Mouse (Mus musculus) adrenal gland (tissue): ENCODE measurements around the gene Asl.
"Not testable (repeated sequence)": the region's sequence is repeated elsewhere in the genome, so short reads cannot be mapped to it uniquely, and the experiment has no call there.

ENCODE experiments used
- intact Hi-C: fragments of 180-260 bp; cut with DNase I; formaldehyde crosslinking; loops from one replicate; pipeline ENCODE4 v1.15.1; 2025

Asl gene

GRCm38 (mm10) chr5:130047013-130047412, 18.0 kb upstream of the Asl start:
- intact Hi-C loops = loop anchor here (5.0 kb wide), 1 partner anchor 90 kb away; no protein-coding TSS in a partner anchor

DNA sequence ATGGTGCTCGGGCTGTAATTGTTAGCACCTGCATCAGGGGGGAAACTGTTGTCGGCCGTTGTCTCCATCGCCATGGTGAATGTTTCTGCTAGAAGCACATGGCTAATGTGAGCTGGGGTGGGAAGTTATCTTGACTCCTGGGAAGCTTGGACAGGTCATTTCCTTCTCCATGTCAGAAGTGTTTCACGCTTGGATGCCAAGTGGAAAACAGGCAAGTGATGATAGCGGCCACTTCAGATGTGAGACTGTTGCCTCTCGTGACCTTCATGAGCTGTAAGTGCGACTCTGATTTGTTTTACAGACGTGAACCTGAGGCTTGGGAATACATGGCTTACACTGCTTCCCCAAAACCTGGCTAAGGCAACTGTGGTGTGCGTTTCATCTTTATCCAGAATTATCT, 17.5 kb upstream of the Asl start:
- intact Hi-C loops = loop anchor here (5.0 kb wide), 1 partner anchor 91 kb away; no protein-coding TSS in a partner anchor

DNA sequence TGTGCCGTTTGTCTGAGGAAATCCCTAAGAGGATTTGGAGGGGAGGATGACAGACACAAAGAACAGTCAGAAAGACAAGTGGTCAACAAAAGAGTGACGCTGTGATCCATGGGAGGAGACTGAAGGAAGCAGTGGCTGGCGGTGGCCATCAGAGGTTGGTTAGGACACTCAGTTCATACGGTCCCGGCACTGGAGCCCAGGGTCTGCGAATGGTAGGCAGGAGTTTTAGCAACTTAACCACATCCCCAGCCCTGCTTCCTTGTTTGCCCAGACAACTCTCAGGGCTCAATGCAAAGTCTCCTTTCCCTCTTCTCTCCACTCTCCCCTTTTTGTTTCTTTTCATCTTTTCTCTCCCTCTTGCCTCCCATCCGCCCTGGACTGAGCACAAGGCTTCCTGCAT, 17.1 kb upstream of the Asl start:
- intact Hi-C loops = loop anchor here (5.0 kb wide), 1 partner anchor 91 kb away; no protein-coding TSS in a partner anchor

- intact Hi-C loops = loop anchor here (5.0 kb wide), 1 partner anchor 37 kb away; no protein-coding TSS in a partner anchor
These were observed 15.2 kb upstream of the Asl start for GRCm38 (mm10) chr5:130044201-130044695.

DNA sequence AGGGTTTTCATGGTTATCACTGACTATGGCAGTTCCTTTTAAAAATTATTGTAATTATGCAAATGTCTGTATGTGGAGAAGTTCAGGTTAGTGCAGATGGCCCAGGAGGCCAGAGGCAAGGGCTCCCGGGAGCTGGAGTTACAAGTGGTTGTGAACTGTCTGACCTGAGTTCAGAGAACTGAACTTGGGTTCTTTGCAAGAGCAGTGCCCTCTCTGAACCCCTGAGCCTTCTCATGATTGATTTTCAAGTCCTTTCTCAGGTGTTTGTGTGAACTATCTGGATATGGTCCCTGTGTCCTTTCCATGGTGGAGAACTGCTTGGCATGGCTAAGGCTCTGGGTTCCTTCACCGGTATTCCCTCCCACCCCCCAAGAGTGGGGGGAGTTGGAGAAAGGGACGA, 14.7 kb upstream of the Asl start:
- intact Hi-C loops = loop anchor here (5.0 kb wide), 1 partner anchor 36 kb away; no protein-coding TSS in a partner anchor

DNA sequence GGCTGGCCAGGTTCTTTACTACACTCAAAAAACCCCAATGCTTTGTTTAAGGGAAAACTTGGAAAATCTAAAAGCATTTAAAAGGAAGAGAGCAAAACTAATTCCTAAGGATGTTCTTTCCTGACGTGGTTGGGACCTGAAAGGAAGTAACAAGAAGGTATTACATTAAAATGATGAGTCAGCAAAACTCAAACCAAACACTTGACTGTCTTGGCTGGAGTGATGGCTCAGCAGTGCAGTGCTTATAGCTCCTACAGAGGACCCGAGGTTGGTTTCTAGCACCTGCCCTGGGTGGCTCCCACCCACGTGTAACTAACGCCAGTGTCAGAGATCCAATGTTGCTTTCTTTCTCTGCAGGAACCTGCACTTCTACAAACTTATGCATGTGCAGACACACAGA, 12.2 kb upstream of the Asl start:
- intact Hi-C loops = loop anchor here (5.0 kb wide), 1 partner anchor 34 kb away; no protein-coding TSS in a partner anchor

GRCm38 (mm10) chr5:130040797-130041196, 11.8 kb upstream of the Asl start:
- intact Hi-C loops = loop anchor here (5.0 kb wide), 1 partner anchor 33 kb away; no protein-coding TSS in a partner anchor

GRCm38 (mm10) chr5:130037752-130038455, 8.9 kb upstream of the Asl start:
- intact Hi-C loops = loop anchor here (2.0 kb wide), 1 partner anchor 15 kb away; no protein-coding TSS in a partner anchor

GRCm38 (mm10) chr5:130036300-130036699, 7.3 kb upstream of the Asl start:
- intact Hi-C loops = not testable (repeated sequence)

- intact Hi-C loops = no loop called here
These were observed 4.8 kb upstream of the Asl start for GRCm38 (mm10) chr5:130033869-130034268.

DNA sequence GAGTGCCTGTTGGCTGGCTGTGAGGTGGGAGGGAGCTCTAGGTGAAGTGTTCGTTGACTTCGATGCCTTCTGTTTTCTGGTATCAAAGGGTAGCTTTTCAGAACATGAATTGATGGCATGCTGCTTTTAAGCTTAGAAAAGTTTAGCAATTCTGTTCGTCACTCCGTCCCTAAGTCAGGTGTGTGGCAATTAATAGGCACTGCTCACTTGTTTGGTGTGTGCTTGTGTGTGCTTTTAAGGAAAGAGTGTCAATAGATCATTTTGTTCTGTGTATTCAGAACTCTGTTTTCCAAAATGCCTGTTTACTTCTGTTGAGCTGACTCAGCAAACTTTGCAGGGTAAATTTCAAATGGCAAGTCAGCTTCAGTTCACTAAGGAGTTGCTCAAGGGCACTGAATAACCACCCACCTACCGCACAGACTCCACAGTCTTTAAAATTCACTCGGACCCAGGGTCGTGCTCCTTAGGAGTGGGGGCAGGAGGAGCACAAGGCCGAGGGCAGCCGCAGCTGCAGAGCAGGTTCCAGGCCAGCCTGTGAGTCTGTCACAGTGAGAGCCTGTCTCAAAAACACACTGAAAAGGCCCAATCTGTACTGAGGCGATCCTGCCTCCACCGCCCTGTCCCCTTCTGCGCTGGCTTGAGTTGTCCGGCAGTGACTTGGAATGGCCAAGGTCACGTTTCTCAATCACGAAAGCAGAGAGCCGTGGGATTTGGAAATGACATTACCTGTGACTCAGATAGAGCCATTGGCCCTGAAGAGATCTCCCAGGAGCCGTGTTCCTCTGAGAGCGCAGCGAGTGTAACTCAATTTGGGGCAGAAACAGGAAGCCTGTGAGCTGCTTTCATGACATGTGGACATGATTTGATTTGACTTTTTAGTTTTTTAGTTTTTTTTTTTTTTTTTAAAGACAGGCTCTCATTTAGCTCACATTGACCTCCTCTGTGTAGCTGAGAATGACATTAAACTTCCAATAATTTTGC, 2.7 kb upstream of the Asl start:
- intact Hi-C loops = no loop called here

GRCm38 (mm10) chr5:130027696-130028095, 1.4 kb downstream of the Asl start:
- intact Hi-C loops = no loop called here

DNA sequence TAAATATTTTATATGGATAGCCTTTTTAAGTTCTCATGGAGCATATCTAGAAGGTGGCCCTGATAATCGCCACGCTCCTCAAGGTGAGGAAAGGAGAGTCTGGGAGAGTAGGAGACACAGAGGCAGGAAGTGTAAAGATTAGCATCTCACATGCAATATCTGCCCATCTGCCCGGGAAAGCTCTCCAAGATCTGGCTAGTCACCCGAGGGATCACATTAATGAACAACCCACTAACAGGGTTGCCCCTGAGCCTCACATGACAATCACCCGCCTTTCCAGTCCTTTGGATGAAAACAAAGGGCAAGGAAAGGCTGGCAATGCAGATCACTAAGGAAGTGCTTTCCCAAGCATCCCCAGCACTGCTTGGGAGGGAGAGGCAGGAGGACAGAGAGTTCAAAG, 1.9 kb downstream of the Asl start:
- intact Hi-C loops = no loop called here

DNA sequence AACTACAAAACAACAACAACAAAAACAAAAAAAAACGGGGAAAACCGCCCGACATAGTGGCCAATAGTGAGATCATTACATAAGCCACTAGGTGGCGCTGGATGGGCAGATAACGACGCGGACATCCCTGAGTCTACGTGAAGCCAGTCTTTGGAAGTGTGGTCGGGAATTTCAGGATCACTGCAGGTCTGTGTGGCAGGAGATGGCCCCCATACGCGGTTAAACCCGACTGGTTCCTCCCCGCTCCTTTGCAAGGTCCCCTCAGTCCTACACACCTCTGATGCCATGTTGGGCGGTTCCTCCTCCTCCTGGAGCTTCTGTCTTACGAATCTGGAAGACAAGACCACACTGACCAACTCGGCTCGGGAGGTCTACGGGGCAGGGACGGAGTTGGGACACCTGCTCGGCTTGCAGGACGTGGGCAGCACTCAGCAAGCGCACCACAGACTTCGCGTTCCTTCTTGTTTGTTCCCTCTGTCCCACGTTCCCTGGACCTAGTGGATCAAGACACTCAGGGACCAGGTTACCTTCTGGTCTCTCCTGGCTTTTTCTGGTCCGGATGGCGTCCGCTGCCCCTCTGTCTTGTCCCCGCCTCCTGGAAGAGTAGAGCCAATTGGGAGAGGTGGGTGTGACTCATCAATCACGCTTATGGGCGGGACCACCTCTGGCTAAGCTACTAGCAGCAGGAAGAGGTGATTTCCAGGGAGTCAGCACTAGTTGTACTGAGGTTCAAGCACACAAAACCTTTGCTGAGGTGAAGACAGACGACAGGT, 5.1 kb downstream of the Asl start:
- intact Hi-C loops = loop anchor here (2.0 to 5.0 kb wide), 2 partner anchors 15 to 113 kb away; no protein-coding TSS in a partner anchor

DNA sequence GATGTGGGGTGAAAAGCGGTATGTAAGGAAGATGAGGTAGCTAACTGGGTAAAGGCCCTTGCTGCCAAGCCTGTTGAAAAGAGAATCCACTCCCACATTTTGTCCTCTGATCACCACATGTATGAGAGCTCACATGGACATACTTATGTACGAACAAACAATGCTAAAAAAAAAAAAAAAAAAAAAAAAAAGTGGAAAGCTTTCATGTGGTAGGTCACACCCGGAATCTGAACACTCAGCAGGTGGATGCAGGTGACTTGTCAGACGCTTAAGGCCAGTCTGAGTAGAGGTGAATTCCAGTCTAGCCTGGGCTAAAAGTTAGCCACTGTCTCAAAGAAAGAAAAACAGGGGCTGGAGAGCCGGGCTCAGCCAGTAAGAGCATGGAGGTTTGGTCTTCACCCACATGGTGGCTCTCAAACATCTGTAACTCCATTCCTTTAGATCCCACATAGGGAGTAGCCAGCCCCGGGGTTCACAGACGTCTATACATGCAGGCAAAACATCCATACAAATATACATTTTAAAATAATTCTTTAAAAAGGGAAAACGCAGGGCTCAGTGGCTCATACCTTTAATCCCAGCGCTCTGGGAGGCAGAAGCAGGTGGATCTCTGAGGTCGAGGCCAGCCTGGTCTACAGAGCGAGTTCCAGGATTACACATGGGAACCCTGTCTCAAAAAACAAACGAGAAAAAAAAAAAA, 5.8 kb downstream of the Asl start:
- intact Hi-C loops = loop anchor here (2.0 to 5.0 kb wide), 2 partner anchors 16 to 114 kb away; no protein-coding TSS in a partner anchor

- intact Hi-C loops = loop anchor here (2.0 to 5.0 kb wide), 2 partner anchors 16 to 115 kb away; no protein-coding TSS in a partner anchor
These were observed 6.7 kb downstream of the Asl start for GRCm38 (mm10) chr5:130022366-130022765.

- intact Hi-C loops = loop anchor here (5.0 kb wide), 1 partner anchor 116 kb away; no protein-coding TSS in a partner anchor
These were observed 7.6 kb downstream of the Asl start for GRCm38 (mm10) chr5:130021361-130021966.

GRCm38 (mm10) chr5:130019461-130019860, 9.6 kb downstream of the Asl start:
- intact Hi-C loops = no loop called here

DNA sequence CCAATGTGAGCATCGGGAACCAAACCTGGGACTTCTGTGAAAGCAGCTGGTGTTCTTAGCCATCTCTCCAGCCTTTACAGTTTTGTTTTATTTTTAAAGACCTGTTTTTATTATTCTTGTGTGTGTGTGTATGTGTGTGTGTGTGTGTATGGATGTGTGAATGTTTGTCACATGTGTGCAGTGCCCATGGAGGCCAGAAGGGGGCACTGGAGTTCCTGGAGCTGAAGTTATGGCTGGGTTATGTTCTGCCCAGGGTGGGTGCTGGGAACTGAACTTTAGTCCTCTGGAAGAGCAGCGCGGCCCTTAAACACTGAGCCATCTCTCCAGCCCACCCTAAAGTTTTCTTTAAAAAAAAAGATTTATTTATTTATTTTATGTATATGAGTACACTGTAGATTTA, 13.9 kb downstream of the Asl start:
- intact Hi-C loops = no loop called here
